In the genomic region with DNA sequence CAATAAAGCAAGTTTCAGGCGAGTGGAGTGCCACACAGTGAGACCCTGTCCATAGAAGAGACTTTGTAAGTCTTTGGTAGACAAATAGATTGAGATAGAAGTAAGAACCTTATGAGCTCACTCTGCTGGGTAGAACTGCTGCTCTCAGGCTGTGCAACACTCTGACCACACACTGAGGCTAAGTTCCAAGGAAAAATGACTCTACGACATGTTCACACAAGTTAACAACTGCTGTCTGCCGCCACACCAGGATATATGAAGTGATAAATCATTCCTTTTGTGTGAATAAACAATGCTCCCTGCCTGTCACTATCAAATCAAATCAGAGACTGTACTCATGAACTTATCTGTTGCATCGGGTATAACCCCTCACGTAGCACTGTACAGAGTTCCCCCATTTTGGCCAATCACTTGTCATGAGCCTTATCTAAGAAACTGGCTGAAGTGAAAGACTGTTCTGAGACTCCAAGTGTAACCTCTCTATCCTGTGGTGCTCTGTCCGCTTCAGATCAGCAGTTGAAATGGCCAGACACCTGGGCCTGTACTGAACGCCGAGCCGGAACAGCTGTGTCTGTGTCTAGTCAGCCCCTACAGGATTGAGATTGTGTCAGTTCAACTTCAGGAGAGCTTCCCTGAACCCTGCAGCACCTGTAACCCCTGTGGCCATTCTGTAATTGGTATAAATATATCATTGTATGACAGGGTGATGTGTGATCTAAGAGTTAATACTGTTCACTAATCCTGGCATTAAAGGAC, we compare ENCODE assay signal across 24 mouse cellular contexts. TPM values are rescaled to one million over a fixed set of nuclear protein-coding genes. Genes with fewer than 3 reads are reported as not detected.
DNase-seq lines count a peak whose midpoint lies in the region; ATAC-seq and TF ChIP-seq lines count a peak whose summit lies in the region.
"Had no signal": no experiment of that assay in that cellular context is flagged by ENCODE, and none has a peak within 500 bp of the region (broad histone marks: within the 10 kb centered on the region; RNA-seq: fewer than 3 reads in every experiment).

No protein-coding gene starts in this region.

- ATAC-seq in liver, embryonic 11.5 days (replicated peaks; ENCODE audit: low FRiP score) = no peak
- no peak for ATAC-seq in liver, embryonic 12.5 days
- ATAC-seq in intestine, postnatal 0 days = no peak
- ATAC-seq: forebrain, embryonic 13.5 days; Patski had no signal

- H3K9me3 ChIP-seq in liver, embryonic 11.5 days (ENCODE audit: control insufficient read depth, low read length) = no peaks in the 10 kb centered on the region
- H3K9me3 ChIP-seq in liver, embryonic 12.5 days (replicated peaks) = no peaks in the 10 kb centered on the region
- no peaks in the 10 kb centered on the region for H3K9me3 ChIP-seq in intestine, postnatal 0 days (ENCODE audit: control insufficient read depth)
- H3K9me3 ChIP-seq: forebrain, embryonic 13.5 days; hindbrain, embryonic 15.5 days; midbrain, embryonic 10.5 days had no signal

- 0 out of 2 replicates have a peak, but pooled peaks have one; percentile 20 for TF ChIP-seq POLR2A in embryonic fibroblast, embryonic 13.5 days (IDR thresholded peaks at IDR 0.05; ENCODE audit: low read depth, low read length)

- H3K36me3 ChIP-seq in liver, embryonic 11.5 days (ENCODE audit: control insufficient read depth, insufficient read depth, low read length) = no peaks in the 10 kb centered on the region
- H3K36me3 ChIP-seq in liver, embryonic 12.5 days = no peaks in the 10 kb centered on the region; the same call in 1 of the 2 replicates
- no peaks in the 10 kb centered on the region for H3K36me3 ChIP-seq in intestine, postnatal 0 days (ENCODE audit: control insufficient read depth, insufficient read depth)
- H3K36me3 ChIP-seq: hindbrain, embryonic 15.5 days had no signal

- H3K4me2 ChIP-seq in liver, embryonic 11.5 days = no peak overlapping the region
- H3K4me2 ChIP-seq in liver, embryonic 12.5 days = no peak overlapping the region
- no peak overlapping the region for H3K4me2 ChIP-seq in intestine, postnatal 0 days (replicated peaks; ENCODE audit: low read depth)
- H3K4me2 ChIP-seq: forebrain, embryonic 13.5 days; hindbrain, embryonic 15.5 days had no signal

- peak; percentile 28 for DNase-seq in liver, embryonic 11.5 days (ENCODE audit: low spot score)
- DNase-seq in spleen, postnatal 14 days (ENCODE audit: low spot score in 2 of 2) = no peak
- DNase-seq in thymus, postnatal 14 days = no peak
- DNase-seq in layer of hippocampus, postnatal 36 days = no peak
- DNase-seq: adrenal gland, adult 8-10 months; cerebellum, adult 8-10 months; gastrocnemius, postnatal 14 days; heart, postnatal 4 days; kidney, adult 2 months; kidney, postnatal 14 days; right cerebral cortex, postnatal 4 days had no signal

- H3K4me3 ChIP-seq in liver, embryonic 11.5 days (ENCODE audit: low read depth, low read length) = no peak overlapping the region
- no peak overlapping the region for H3K4me3 ChIP-seq in liver, embryonic 12.5 days
- H3K4me3 ChIP-seq in embryonic fibroblast, embryonic 13.5 days (ENCODE audit: insufficient read depth, low read length) = no peak overlapping the region
- no peak overlapping the region for H3K4me3 ChIP-seq in intestine, postnatal 0 days (ENCODE audit: low read depth, low read length)
- H3K4me3 ChIP-seq: forebrain, embryonic 13.5 days; hindbrain, embryonic 15.5 days; layer of hippocampus, adult 2 months; midbrain, embryonic 10.5 days had no signal

- no peaks in the 10 kb centered on the region for H3K27me3 ChIP-seq in liver, embryonic 11.5 days (replicated peaks; ENCODE audit: control insufficient read depth, insufficient read depth, low read length)
- no peaks in the 10 kb centered on the region for H3K27me3 ChIP-seq in liver, embryonic 12.5 days (replicated peaks)
- H3K27me3 ChIP-seq in intestine, postnatal 0 days (replicated peaks; ENCODE audit: control insufficient read depth, insufficient read depth, low read length) = no peaks in the 10 kb centered on the region
- H3K27me3 ChIP-seq: forebrain, embryonic 13.5 days; hindbrain, embryonic 15.5 days; Patski had no signal

- no peak overlapping the region for H3K9ac ChIP-seq in liver, embryonic 11.5 days (ENCODE audit: low read depth, low read length)
- no peak overlapping the region for H3K9ac ChIP-seq in liver, embryonic 12.5 days
- no peak overlapping the region for H3K9ac ChIP-seq in intestine, postnatal 0 days (ENCODE audit: low read depth, low read length)
- H3K9ac ChIP-seq: forebrain, embryonic 13.5 days; hindbrain, embryonic 15.5 days; liver, embryonic 14.5 days had no signal

- H3K27ac ChIP-seq in liver, embryonic 11.5 days (ENCODE audit: low read depth, low read length) = no peak overlapping the region; the same call in 1 of the 2 replicates
- no peak overlapping the region for H3K27ac ChIP-seq in liver, embryonic 12.5 days
- no peak overlapping the region for H3K27ac ChIP-seq in embryonic fibroblast, embryonic 13.5 days (ENCODE audit: insufficient read depth, low read length)
- H3K27ac ChIP-seq in intestine, postnatal 0 days (ENCODE audit: low read depth, low read length) = peak overlapping the region; percentile 21; the same call in 1 of the 2 replicates
- H3K27ac ChIP-seq: forebrain, embryonic 13.5 days; hindbrain, embryonic 15.5 days; layer of hippocampus, adult 2 months; liver, embryonic 14.5 days; macrophage; midbrain, embryonic 10.5 days had no signal

- TF ChIP-seq CTCF in embryonic fibroblast, embryonic 13.5 days (IDR thresholded peaks at IDR 0.05; ENCODE audit: borderline replicate concordance, insufficient read depth, low read length) = no peak
- no peak for TF ChIP-seq CTCF in intestine, postnatal 0 days (IDR thresholded peaks at IDR 0.05; ENCODE audit: low read depth)

- 67% methylated on average over 9 of the region's 9 CpGs for WGBS in liver, embryonic 11.5 days
- WGBS in liver, embryonic 12.5 days (ENCODE audit: insufficient replicate concordance) = 55% methylated on average over 9 of the region's 9 CpGs
- WGBS in intestine, postnatal 0 days = 63% methylated on average over 9 of the region's 9 CpGs

- H3K4me1 ChIP-seq in liver, embryonic 11.5 days (replicated peaks; ENCODE audit: control insufficient read depth, insufficient read depth, low read length) = peaks cover 23% of the 10 kb centered on the region
- H3K4me1 ChIP-seq in liver, embryonic 12.5 days = peaks cover 47% of the 10 kb centered on the region
- no peaks in the 10 kb centered on the region for H3K4me1 ChIP-seq in embryonic fibroblast, embryonic 13.5 days (ENCODE audit: control insufficient read depth, insufficient read depth, low read length)
- H3K4me1 ChIP-seq in intestine, postnatal 0 days (replicated peaks; ENCODE audit: control insufficient read depth, insufficient read depth, low read length) = peaks cover 14% of the 10 kb centered on the region; the same call in 1 of the 2 replicates

RNA-seq across cellular contexts. Expression of a gene that starts 3.4 kb away (rescaled TPM):
- 168 and 175 TPM in 2 replicates for polyA plus RNA-seq in liver, embryonic 11.5 days (2014; fragmentation: Nextera tagmentation; extraction: Ambion mirVana)
- polyA plus RNA-seq in liver, embryonic 12.5 days (2016; fragmentation: Nextera tagmentation; extraction: Ambion mirVana) = 103 TPM in 2 replicates
- polyA plus RNA-seq in embryonic fibroblast, embryonic 13.5 days (2011; ENCODE audit: insufficient read length, low read depth, missing spikeins) = 135 and 136 TPM in 2 replicates
- 164 and 175 TPM in 2 replicates for polyA plus RNA-seq in intestine, postnatal 0 days (2015; fragmentation: Nextera tagmentation; extraction: Ambion mirVana)
- total RNA-seq in layer of hippocampus, postnatal 36 days (2021) = 100 to 1,000 TPM; 145 to 147 TPM

RNA-seq across cellular contexts. Expression of a gene that starts 4.0 kb away (rescaled TPM):
- polyA plus RNA-seq in liver, embryonic 11.5 days (2014; fragmentation: Nextera tagmentation; extraction: Ambion mirVana) = 1.1 and 2.6 TPM in 2 replicates
- polyA plus RNA-seq in liver, embryonic 12.5 days (2016; fragmentation: Nextera tagmentation; extraction: Ambion mirVana) = 0.64 and 0.74 TPM in 2 replicates
- polyA plus RNA-seq in embryonic fibroblast, embryonic 13.5 days (2011; ENCODE audit: insufficient read length, low read depth, missing spikeins) = 2.0 TPM in 1 of 2 replicates, not detected in the other
- 6.8 and 7.2 TPM in 2 replicates for polyA plus RNA-seq in intestine, postnatal 0 days (2015; fragmentation: Nextera tagmentation; extraction: Ambion mirVana)
- total RNA-seq in layer of hippocampus, postnatal 36 days (2021) = 1 to 10 TPM; 8.1 to 8.8 TPM

RNA-seq across cellular contexts. Expression of a gene that starts 47.5 kb away (rescaled TPM):
- polyA plus RNA-seq in liver, embryonic 11.5 days (2014; fragmentation: Nextera tagmentation; extraction: Ambion mirVana) = not detected in 2 replicates
- not detected in 2 replicates for polyA plus RNA-seq in liver, embryonic 12.5 days (2016; fragmentation: Nextera tagmentation; extraction: Ambion mirVana)
- not detected in 2 replicates for polyA plus RNA-seq in embryonic fibroblast, embryonic 13.5 days (2011; ENCODE audit: insufficient read length, low read depth, missing spikeins)
- polyA plus RNA-seq in intestine, postnatal 0 days (2015; fragmentation: Nextera tagmentation; extraction: Ambion mirVana) = 0.04 TPM in 1 of 2 replicates, not detected in the other
- total RNA-seq in layer of hippocampus, postnatal 36 days (2021) = under 1 TPM; 0.13 to 0.15 TPM
- total RNA-seq: gastrocnemius, postnatal 14 days; heart, adult 8-10 months; heart, postnatal 4 days; layer of hippocampus, adult 2 months; midbrain, postnatal 0 days had no signal
- polyA plus RNA-seq: forebrain, embryonic 13.5 days; kidney, adult 2 months; liver, embryonic 14.5 days; macrophage; midbrain, embryonic 10.5 days; midbrain, postnatal 0 days; neural tube, embryonic 11.5 days had no signal

RNA-seq across cellular contexts. Expression of a gene that starts 58.0 kb away (rescaled TPM):
- polyA plus RNA-seq in liver, embryonic 11.5 days (2014; fragmentation: Nextera tagmentation; extraction: Ambion mirVana) = 59.5 and 64.2 TPM in 2 replicates
- 41.2 and 42.7 TPM in 2 replicates for polyA plus RNA-seq in liver, embryonic 12.5 days (2016; fragmentation: Nextera tagmentation; extraction: Ambion mirVana)
- polyA plus RNA-seq in embryonic fibroblast, embryonic 13.5 days (2011; ENCODE audit: insufficient read length, low read depth, missing spikeins) = 24.6 and 34.4 TPM in 2 replicates
- 14.2 and 15.0 TPM in 2 replicates for polyA plus RNA-seq in intestine, postnatal 0 days (2015; fragmentation: Nextera tagmentation; extraction: Ambion mirVana)
- total RNA-seq in layer of hippocampus, postnatal 36 days (2021) = 10 to 100 TPM; 43.4 to 45.5 TPM
